Mouse (Mus musculus) neural tube, embryonic 10.5 days (tissue): ENCODE data around the gene Car9.

Experiments used
- DNase-seq: peaks from one replicate; pipeline ENCODE4 v3.0.0-alpha.2; 2017; ENCODE audit warnings: low spot score; ENCODE audit errors: extremely low spot score

The Car9 gene

DNA sequence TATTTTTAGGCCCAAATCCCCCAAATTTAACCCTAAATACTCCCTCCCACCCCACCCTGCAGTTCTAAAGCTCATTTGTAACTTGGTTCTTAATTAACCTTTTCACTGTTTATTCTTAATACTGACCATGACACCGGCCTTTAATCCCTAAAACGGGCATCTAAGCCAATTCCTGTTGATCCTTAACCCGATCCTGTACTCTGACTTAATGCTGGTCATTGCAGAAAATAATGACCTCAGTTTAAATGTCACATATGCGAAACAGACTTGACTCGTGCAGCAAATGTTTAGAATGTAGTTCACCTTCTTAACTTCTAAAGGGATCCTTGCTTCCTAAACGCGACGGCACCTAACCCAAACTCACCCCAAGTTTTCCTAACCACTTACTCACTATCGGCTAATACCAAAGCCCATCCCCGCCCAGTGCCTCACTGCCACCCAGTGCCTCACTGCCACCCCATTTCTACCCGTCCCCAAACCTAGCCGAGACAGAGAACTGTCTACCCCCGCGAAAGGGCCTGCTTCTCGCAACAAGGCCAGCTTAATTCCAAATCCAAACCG lies 54.8 kb downstream of the Car9 start:
- DNase-seq = no peak

DNA sequence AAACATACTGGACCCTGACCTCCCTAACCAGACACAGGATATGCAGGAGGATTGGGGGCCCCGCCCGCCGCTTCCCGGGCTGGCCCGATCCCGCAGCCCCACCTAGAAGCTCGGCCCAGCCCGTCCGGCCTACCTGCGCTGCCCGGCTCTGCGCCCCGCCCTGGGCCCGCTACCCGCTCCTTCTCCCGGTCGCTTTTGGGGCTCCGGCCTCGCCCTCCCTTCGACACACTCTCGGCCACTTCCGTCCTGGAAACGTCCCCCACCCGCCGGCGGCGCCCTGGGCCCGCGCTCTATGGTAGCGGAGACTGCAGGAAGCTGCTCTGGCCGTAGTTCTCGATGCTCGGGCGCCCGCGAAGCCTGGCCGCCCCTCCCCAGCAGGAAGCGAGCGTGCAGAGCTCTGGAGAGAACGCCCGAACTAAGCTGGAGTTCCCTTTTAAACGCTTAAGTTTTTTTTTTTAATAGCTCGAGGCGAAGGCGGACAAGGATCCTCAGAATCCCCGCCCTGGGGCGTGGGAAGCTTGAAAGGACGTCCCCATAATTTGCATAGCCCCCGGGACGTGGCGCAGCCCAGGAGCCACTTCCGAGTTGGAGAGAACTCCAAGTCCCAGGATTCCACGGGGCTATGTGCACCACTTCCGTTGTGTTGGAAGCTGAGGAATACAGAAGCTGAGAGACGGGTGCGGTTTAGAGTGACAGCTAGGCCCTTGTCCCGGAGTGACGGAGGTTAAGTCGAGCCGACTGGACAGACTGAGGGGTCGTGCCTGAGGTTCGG lies 55.4 kb downstream of the Car9 start, which contains the start of the genes Creb3 and Tln1:
TSS of gene Creb3 (plus strand) at position 336 of the 772 bp plus-strand sequence.
TSS of gene Tln1 (minus strand) at position 695 of the 772 bp plus-strand sequence.
- DNase-seq = peak; percentile 94

DNA sequence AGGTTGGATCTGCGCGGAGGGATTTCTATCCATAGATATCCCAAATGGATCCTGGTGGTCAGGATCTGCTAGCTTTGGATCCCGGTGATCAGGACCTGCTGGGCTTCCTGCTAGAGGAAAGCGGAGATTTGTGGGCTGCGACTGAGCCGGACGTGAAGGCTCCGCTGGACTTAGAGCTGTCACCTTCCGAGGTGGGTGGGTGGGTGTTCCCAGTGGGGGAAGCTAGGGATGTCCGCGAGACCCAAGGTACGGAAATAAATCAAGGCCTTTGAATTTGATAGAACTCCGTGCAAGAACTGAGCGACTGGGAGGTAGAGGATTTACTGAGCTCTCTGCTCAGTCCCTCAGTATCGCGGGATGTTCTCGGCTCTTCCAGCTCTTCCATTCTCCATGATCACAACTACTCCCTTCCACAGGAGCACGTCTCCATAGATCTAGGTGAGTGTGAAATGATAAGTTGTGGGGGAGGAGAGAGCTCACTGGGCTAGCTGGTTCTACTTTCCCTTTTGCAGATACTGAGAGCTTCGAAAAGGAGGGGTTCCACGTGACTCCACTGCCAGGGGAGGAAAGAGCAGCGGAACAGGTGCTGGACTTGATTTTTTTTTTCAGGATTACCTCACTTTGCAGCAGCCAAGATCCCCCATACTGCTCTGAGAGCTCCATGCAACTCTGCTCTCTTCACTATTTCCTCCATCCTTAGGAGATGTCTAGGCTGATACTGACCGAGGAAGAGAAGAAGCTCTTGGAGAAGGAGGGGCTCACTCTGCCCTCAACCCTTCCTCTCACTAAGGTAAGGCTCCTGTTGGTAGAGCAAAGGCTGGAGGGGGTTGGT lies 56.2 kb downstream of the Car9 start:
- no peak for DNase-seq
